Mouse (Mus musculus) ES-Bruce4 (cell line): ENCODE data around the gene Clcn1.

Source experiments
- CTCF ChIP-seq: IDR thresholded peaks from one replicate; pipeline ENCODE4 v1.8.1; 2011; ENCODE audit warnings: low read depth, low read length
- POLR2A ChIP-seq: IDR thresholded peaks from one replicate; pipeline ENCODE4 v1.8.1; 2011; ENCODE audit warnings: low read length; ENCODE audit not compliant: insufficient read depth

DNA sequence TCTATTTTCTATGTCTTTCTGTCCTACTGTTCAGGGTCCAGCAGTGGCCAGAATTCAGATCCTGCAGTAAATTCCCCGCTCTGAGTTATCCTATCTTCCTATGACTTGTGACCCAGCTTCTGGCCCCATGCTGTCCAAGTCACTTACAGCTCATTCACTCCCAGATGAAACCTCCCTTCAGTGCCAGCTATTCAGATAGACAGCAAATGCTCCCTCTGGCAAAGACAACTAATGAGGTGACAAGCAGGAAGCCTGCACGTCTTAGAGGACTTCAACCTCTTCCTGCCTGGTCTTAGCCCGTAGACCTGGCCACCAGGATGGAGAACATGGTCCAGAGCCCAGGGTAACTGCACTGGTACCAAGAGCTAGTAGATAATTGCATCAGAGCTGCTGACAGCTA is 76.5 kb downstream of the Clcn1 start:
- no peak for TF ChIP-seq CTCF
- no peak for TF ChIP-seq POLR2A
